Mouse (Mus musculus) stomach, embryonic 16.5 days (tissue): ENCODE data around the gene Tpbgl. TPM values are rescaled to one million over a fixed set of nuclear protein-coding genes. Genes with fewer than 3 reads are reported as not detected.

Experiments used
- ATAC-seq: fragments of 200-750 bp; cut with Nextera tagmentation; 2 replicates; pipeline ENCODE4 v1.8.0; 2017; ENCODE audit warnings: moderate number of reproducible peaks, moderate TSS enrichment; ENCODE audit not compliant: insufficient read depth, low FRiP score
- H3K27ac ChIP-seq: fragments of 300-500 bp; sonication (generic); 2 replicates; pipeline ENCODE4 v1.5.1; 2014; ENCODE audit warnings: low read length
- H3K27me3 ChIP-seq: fragments of 300-500 bp; sonication (generic); 2 replicates; pipeline ENCODE4 v1.6.1; 2014; ENCODE audit warnings: low read length, control low read depth, mixed read lengths; ENCODE audit not compliant: control insufficient read depth, insufficient read depth
- H3K36me3 ChIP-seq: fragments of 300-500 bp; sonication (generic); 2 replicates; pipeline ENCODE4 v1.6.1; 2014; ENCODE audit warnings: low read length; ENCODE audit not compliant: control insufficient read depth, insufficient read depth
- H3K4me1 ChIP-seq: fragments of 300-500 bp; sonication (generic); 2 replicates; pipeline ENCODE4 v1.6.1; 2014; ENCODE audit warnings: low read length, control low read depth, mixed read lengths; ENCODE audit not compliant: control insufficient read depth, insufficient read depth
- H3K4me2 ChIP-seq: fragments of 300-500 bp; sonication (generic); 2 replicates; pipeline ENCODE4 v1.6.1; 2014; ENCODE audit warnings: low read depth, low read length, mixed read lengths
- H3K4me3 ChIP-seq: fragments of 300-500 bp; sonication (generic); replicated peaks from 2 replicates; pipeline ENCODE4 v1.5.1; 2014; ENCODE audit warnings: mild to moderate bottlenecking, low read length
- H3K9ac ChIP-seq: fragments of 300-500 bp; sonication (generic); 2 replicates; pipeline ENCODE4 v1.6.1; 2014; ENCODE audit warnings: low read length
- H3K9me3 ChIP-seq: fragments of 300-500 bp; sonication (generic); replicated peaks from 2 replicates; pipeline ENCODE4 v1.6.1; 2016; ENCODE audit warnings: low read length, control low read depth; ENCODE audit not compliant: control insufficient read depth
- WGBS: fragments of 180-500 bp; shearing (Covaris S2); extraction: QIAGEN DNeasy Blood & Tissue Kit; methylation state at CpG from one replicate; pipeline ENCODE4 v1.1.7; 2014; 5-methylcytosine and 5-hydroxymethylcytosine counted together
- polyA plus RNA-seq: library from polyadenylated mRNA; unstranded; fragments of >200 nt; fragmentation: Nextera tagmentation; extraction: Ambion mirVana; gene quantifications from 2 replicates; pipeline ENCODE4 v1.2.1, GENCODE M21; 2015

The Tpbgl gene
- polyA plus RNA-seq, 1 experiment from 2014 or later: 1.6 TPM

DNA sequence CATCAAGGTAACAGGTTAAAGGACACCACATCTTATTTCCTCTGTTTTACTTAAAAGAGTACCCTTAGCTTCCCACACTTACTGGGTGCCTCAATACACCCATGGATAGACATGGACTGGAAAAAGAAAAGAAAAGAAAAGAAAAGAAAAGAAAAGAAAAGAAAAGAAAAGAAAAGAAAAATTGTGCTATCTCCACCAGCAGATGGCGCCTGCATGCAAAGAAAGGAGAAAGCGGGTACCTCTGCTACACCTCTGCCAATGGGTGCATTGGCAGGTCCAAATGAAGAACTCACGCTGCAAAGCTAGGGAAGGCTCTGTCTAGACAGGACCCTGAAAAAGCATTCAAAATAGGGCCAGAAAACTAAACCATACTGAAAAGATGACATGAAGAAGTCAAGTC, 8.0 kb downstream of the Tpbgl start:
- no peaks in the 10 kb centered on the region for H3K27me3 ChIP-seq
- H3K9me3 ChIP-seq: no peaks in the 10 kb centered on the region
- H3K4me3 ChIP-seq: no peak overlapping the region
- H3K27ac ChIP-seq: no peak overlapping the region
- no peak overlapping the region for H3K4me2 ChIP-seq
- H3K36me3 ChIP-seq: no peaks in the 10 kb centered on the region
- no peaks in the 10 kb centered on the region for H3K4me1 ChIP-seq
- WGBS: 5% methylated on average over 3 of the region's 3 CpGs
- no peak for ATAC-seq
- H3K9ac ChIP-seq: no peak overlapping the region

DNA sequence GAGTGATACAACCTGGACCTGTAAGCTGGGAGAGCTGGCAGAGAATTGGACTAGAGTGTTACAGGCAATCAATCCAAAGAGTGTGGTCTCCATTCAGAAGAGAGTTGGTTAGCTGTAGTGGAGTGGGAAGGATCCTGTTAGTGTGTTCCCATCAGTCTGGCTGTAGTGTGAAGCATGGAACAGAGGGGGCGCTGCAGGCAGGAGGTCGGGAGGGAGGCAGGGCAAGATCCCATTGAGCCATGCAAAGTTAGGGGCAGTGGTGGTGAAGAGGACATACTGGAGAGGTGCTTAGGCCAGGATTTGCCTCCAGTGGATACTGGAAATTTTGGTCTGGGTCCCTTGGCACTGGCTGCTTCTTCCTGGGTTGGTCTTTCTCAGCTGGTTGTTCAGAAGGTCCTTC, 8.6 kb downstream of the Tpbgl start:
- no peak for ATAC-seq
- Histone ChIP-seq H3K36me3 (no peaks in the 10 kb centered on the region), H3K4me3 (no peak overlapping the region), H3K4me2 (no peak overlapping the region), H3K27ac (no peak overlapping the region), H3K9ac (no peak overlapping the region), H3K9me3 (no peaks in the 10 kb centered on the region), H3K27me3 (no peaks in the 10 kb centered on the region), H3K4me1 (no peaks in the 10 kb centered on the region)
- 62% methylated on average over 2 of the region's 2 CpGs for WGBS

DNA sequence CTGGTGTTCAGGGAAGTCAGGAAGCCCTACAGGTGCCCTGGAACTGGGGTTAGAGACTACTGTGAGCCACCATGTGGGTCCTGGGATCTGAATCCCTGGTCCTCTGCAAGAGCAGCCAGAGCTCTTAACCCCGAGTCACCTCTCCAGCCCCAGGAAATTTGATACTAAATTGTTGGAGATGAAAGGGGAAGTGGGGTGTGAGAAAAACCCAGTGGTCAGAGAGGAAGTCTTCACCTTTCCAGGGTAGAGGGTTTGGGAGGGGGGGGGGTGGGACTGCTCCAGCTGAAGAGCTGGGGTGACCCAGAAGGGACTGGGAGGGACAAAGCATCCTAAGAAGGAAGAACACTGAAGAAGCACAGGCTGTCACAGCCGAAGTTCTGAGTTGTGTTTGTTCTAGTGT, 19.3 kb downstream of the Tpbgl start:
- H3K4me3 ChIP-seq: no peak overlapping the region

DNA sequence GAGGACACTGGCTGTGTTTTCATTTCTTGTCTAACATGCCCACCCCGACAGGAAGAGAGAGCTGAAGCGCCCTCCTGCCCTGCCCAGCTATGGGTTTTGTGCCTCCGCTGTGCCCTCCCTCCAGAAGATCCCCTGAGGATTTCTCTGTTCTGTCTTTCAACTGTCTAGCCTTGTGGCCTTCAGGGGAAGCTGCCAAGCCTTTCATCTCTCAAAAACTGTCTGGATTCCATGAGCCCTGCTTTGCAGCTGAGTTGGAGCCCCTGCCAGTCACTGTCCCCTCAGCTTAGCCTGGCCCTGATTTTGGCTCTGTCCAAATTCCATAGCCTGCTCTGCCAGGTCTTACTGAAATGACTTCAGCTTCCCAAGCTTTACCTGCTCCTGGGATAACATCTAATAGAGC, 20.1 kb downstream of the Tpbgl start:
- Histone ChIP-seq H3K4me3 (no peak overlapping the region), H3K4me2 (no peak overlapping the region), H3K9ac (no peak overlapping the region), H3K36me3 (no peaks in the 10 kb centered on the region), H3K4me1 (no peaks in the 10 kb centered on the region), H3K27me3 (no peaks in the 10 kb centered on the region), H3K27ac (no peak overlapping the region), H3K9me3 (no peaks in the 10 kb centered on the region)
- ATAC-seq: no peak
- WGBS: 66% methylated on average over 3 of the region's 3 CpGs

More for the DNA sequence above, 19.3 kb downstream of the Tpbgl start:
- H3K9me3 ChIP-seq: no peaks in the 10 kb centered on the region
- H3K27ac ChIP-seq: no peak overlapping the region
- no peak overlapping the region for H3K4me2 ChIP-seq
- no peaks in the 10 kb centered on the region for H3K27me3 ChIP-seq
- H3K4me1 ChIP-seq: no peaks in the 10 kb centered on the region
- ATAC-seq: no peak
- no peak overlapping the region for H3K9ac ChIP-seq
- WGBS: 49% methylated on average over 2 of the region's 2 CpGs
- no peaks in the 10 kb centered on the region for H3K36me3 ChIP-seq

DNA sequence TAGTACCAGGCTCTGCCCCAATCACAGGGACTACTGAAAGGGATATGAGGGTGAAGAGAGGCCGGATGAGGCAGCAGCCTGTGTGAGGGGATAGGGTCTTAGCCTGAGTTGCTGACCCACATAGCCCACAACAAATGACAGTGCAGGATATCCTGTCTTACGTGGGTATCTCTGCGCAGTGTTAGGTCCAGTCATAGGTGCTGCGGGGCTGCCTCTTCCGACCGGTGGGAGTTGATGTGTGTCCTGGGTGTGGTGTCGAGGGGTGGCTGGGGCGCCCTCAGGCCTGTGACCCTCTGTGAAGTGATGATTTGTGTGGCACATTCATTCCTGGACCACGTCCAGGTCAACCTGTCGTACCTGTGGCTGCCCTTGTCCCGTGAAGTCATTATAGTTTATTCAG, 20.6 kb downstream of the Tpbgl start:
- no peak for ATAC-seq
- 78% methylated on average over 11 of the region's 11 CpGs for WGBS
- H3K9ac ChIP-seq: no peak overlapping the region
- H3K4me2 ChIP-seq: no peak overlapping the region
- H3K36me3 ChIP-seq: no peaks in the 10 kb centered on the region
- H3K4me1 ChIP-seq: no peaks in the 10 kb centered on the region
- no peak overlapping the region for H3K4me3 ChIP-seq
- H3K9me3 ChIP-seq: no peaks in the 10 kb centered on the region
- no peaks in the 10 kb centered on the region for H3K27me3 ChIP-seq
- H3K27ac ChIP-seq: no peak overlapping the region

DNA sequence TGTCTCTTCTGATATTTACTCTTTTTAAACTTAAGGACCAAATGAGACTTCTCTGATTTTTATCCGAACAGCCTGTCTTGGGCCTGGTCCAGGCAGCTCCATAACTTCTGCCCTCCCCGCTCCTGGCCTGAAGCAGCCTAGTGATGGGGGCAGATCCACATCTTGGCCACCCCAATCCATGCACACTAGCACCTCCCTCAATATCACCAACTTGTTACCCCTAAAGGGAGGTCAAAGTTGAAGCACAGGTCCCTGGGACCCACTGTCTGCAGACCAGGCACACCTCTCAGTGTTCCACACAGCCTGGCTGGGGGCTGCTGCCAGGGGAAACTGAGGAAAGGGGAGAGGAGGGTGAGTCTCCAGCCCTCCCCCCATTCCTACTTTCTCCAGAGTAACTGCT, 21.8 kb downstream of the Tpbgl start:
- Histone ChIP-seq H3K27me3 (no peaks in the 10 kb centered on the region), H3K27ac (no peak overlapping the region), H3K4me3 (no peak overlapping the region), H3K9ac (no peak overlapping the region), H3K36me3 (no peaks in the 10 kb centered on the region), H3K9me3 (no peaks in the 10 kb centered on the region), H3K4me1 (no peaks in the 10 kb centered on the region), H3K4me2 (no peak overlapping the region)
- WGBS: 84% methylated on average over 2 of the region's 2 CpGs
- no peak for ATAC-seq

DNA sequence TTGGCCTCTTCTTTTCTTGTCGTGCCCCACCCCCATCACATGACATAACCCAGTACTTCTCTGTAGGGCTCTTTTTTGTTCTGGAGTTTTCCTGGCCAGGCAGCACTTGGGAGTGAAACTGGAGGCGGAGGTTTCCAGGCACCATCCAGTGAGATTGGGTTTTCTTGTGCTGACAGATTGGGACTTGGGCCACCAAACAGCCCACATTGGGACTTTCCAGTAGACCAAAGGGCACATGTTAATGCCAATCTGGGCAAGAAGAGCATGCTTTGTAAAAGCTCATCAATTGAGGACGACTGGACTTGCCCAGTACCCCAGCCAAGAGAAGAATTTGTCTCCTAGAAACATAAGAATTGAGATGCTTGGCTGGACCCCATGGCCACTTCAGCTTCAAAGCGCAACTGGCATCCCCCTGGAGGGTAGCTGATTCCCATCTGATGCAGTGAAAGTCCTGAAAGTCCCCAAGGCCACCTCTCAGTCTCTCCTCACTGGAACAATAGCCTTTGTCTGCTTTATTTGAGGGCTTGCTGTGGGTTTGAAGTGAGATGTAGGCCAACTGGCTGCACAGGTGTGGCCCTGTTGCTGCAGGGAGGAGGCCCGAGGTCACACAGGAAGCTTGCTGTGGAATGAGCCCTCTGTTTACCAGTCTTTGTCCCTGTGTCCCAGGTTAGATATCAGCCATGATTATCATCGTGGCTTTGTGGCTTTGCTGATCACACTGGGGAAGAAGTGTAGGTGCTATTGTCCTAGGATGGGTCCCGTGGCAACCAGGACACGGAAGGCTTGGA, 22.8 kb downstream of the Tpbgl start:
- 74% methylated on average over 8 of the region's 8 CpGs for WGBS
- no peak overlapping the region for H3K4me3 ChIP-seq

DNA sequence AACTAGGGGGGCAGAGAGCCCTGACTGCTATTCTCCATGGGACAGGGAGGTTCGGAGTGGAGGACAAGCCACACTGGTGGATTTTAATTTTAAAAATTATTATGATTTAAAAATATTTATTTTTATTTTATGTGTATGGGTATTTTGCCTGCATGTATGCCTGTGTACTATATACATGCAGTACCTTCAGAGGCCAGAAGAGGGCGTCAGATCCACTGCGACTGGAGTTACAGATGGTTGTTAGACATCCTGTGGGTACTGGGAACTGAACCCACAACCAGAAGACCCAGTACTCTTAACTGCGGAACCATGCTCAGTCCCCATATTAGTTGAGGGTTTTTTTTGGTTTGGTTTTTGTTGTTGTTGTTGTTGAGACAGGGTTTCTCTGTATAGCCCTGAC, 28.2 kb downstream of the Tpbgl start:
- Histone ChIP-seq H3K27ac (no peak overlapping the region), H3K27me3 (no peaks in the 10 kb centered on the region), H3K36me3 (no peaks in the 10 kb centered on the region), H3K4me2 (no peak overlapping the region), H3K4me1 (no peaks in the 10 kb centered on the region; the same call in 1 of the 2 replicates), H3K9ac (no peak overlapping the region), H3K4me3 (no peak overlapping the region), H3K9me3 (no peaks in the 10 kb centered on the region)
- WGBS: 76% methylated on average over 4 of the region's 4 CpGs
- no peak for ATAC-seq

More for the DNA sequence above, 22.8 kb downstream of the Tpbgl start:
- ATAC-seq: no peak
- H3K36me3 ChIP-seq: no peaks in the 10 kb centered on the region
- H3K9me3 ChIP-seq: no peaks in the 10 kb centered on the region
- H3K4me1 ChIP-seq: no peaks in the 10 kb centered on the region
- no peak overlapping the region for H3K4me2 ChIP-seq
- no peak overlapping the region for H3K27ac ChIP-seq
- H3K9ac ChIP-seq: no peak overlapping the region
- no peaks in the 10 kb centered on the region for H3K27me3 ChIP-seq

DNA sequence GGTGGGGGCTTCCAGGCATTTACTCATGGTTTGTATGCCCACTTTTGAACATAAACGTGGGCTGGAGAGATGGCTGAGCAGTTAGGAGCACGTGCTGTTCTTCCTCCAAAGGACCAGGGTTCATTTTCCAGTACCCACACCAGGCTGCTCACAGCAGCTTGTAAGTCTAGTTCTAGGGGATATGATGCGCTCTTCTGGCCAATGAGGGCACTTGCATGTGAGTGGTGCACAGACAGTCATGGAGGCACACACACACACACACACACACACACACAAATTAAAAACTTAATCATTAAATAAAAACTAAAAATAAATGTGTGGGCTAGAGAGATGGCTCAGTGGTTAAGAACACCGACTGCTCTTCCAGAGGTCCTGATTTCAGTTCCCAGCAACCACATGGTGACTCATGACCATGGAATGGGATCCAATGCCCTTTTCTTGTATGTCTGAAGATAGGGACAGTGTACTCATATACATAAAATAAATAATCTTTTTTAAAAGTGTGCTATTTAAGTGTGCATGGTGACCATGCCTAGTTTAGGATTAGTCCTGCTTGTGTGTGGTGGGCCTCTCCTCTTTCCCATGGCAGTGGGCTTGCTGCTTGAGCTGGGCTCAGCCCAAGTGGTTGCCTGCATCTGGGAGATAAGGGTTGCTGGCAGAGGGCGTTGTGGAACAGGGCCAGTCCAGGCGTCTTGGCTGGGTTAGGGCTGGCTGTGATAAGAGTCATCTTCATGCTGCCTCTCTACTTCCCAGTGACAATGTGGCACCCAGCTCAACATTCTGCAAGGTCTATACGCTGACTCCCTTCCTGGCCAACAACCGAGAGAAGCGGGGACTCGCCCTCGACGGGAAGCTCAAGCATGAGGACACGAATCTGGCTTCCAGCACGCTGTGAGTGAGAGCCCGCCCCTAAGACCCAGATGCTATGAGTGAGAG, 32.8 kb downstream of the Tpbgl start:
- no peaks in the 10 kb centered on the region; the same call in 1 of the 2 replicates for H3K4me1 ChIP-seq
- no peak overlapping the region for H3K27ac ChIP-seq
- 79% methylated on average over 15 of the region's 15 CpGs for WGBS
- ATAC-seq: peak; percentile 39; the same call in 1 of the 2 replicates
- no peak overlapping the region for H3K9ac ChIP-seq
- H3K9me3 ChIP-seq: no peaks in the 10 kb centered on the region
- no peaks in the 10 kb centered on the region for H3K27me3 ChIP-seq
- no peak overlapping the region for H3K4me3 ChIP-seq
- H3K36me3 ChIP-seq: no peaks in the 10 kb centered on the region
- H3K4me2 ChIP-seq: no peak overlapping the region
